Mouse (Mus musculus): Measurements from ENCODE around the gene Prmt7.

Prmt7 gene

GRCm38 (mm10) chr8:106288732-106289131, 78.0 kb downstream of the Prmt7 start:
- no peak for DNase-seq (ENCODE audit: low read depth, low spot score)

GRCm38 (mm10) chr8:106289464-106289863, 78.7 kb downstream of the Prmt7 start:
- DNase-seq (ENCODE audit: low read depth, low spot score): no peak

DNA sequence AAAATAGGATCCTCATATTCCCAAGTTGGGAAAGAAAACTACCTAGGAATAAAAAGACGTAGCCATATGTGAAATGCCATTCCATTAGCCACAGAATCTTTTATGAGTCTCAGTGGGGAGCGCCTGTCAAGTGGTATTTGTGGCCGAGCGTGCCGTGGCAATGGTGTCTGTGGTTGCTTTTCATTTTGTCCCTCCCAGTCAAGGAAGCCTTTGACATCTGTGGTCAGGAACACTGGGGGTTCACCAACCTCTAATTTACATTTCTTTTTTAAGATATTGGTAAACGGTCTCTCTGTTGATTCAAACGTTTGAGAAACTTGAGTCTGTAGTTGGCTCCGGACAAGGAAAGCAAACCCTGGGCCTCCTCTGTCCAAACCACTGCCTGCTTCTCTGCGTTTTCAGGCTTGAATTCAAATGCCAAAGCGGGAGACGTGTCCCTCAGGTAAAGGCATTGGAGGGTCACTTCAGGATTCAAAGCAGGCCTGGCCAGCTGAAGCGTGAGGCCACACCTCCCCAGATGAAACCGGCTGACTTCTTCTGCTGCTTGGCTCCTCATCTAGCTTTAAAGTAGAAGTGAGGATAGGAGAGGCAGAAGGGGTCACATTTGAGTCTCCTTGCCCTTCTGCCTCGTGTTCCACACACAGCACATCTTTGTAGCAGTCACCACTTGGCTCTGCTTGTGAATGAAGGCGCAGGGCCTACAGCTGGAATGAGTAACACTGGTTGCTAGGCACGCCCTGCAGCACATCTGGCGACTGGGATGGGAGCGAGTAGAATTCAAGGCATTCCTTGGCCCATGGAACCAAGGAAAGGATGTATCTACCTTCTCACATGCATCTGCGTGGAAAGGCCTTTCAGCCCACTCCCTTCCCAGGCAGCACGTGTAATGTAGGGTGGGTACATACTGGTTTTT, 82.0 kb downstream of the Prmt7 start:
- no peak for DNase-seq (ENCODE audit: low read depth, low spot score)

GRCm38 (mm10) chr8:106298261-106298660, 87.5 kb downstream of the Prmt7 start:
- DNase-seq (ENCODE audit: low read depth, low spot score): no peak

DNA sequence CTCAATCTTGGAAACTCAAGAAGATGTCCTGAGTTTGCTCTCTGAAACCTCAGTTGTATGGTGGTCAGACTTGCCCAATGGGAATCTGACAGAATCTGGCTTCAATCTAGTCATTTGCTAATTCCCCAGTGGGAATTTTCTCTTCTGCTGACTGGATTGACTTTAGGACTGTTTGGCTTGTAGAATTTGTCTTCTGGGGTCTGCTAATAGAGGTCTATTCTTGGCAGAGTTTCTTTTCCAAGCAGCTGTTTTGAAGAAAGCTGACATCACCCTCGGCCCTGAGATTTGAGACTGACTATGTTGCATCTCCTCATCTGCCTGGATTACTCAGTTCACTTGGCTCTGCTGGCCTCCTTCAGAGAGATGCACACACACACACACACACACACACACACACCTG, 88.1 kb downstream of the Prmt7 start:
- DNase-seq (ENCODE audit: low read depth, low spot score): no peak

DNA sequence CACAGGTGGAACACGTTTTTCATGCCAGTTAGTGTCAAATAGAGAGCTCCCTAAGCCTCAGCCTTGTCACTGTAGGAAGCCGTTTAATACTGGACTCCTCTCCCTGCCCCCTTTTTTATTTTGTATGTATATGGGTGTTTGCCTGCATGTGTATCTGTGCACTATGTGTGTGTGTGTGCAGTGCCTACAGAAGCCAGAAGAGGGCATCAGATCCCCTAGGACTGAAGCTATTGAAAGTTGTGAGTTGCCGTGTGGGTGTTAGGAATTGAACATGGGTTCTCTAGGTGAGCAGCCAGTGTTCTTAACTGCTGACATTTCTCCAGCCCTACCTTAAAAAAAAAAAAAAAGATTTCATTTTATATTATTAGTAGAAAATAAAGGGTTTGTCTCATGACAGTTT, 89.0 kb downstream of the Prmt7 start:
- DNase-seq (ENCODE audit: low read depth, low spot score): no peak

- no peak for DNase-seq (ENCODE audit: low read depth, low spot score)
These were observed 90.3 kb downstream of the Prmt7 start for GRCm38 (mm10) chr8:106300739-106301715.
